In genomic region chr6:36936816-36937215, GRCm38 (mm10) we compare ENCODE assay signal across 23 mouse cellular contexts.
DNase-seq lines count a peak whose midpoint lies in the region; ATAC-seq and TF ChIP-seq lines count a peak whose summit lies in the region.
"Had no signal": no experiment of that assay in that cellular context is flagged by ENCODE, and none has a peak within 500 bp of the region (broad histone marks: within the 10 kb centered on the region; RNA-seq: fewer than 3 reads in every experiment).

No protein-coding gene starts in this region.

- no peak overlapping the region for H3K9ac ChIP-seq in midbrain, embryonic 13.5 days (replicated peaks)
- H3K9ac ChIP-seq in midbrain, embryonic 11.5 days (ENCODE audit: low read length), result no peak overlapping the region
- H3K9ac ChIP-seq in midbrain, embryonic 15.5 days, result no peak overlapping the region
- no peak overlapping the region for H3K9ac ChIP-seq in midbrain, postnatal 0 days (replicated peaks; ENCODE audit: low read length, poor library complexity, severe bottlenecking)
- H3K9ac ChIP-seq: embryonic facial prominence, embryonic 13.5 days; embryonic facial prominence, embryonic 15.5 days; forebrain, embryonic 12.5 days; forebrain, embryonic 15.5 days had no signal

- H3K36me3 ChIP-seq in midbrain, embryonic 13.5 days, result no peaks in the 10 kb centered on the region
- no peaks in the 10 kb centered on the region for H3K36me3 ChIP-seq in midbrain, embryonic 11.5 days (ENCODE audit: control insufficient read depth, insufficient read depth, low read length)
- H3K36me3 ChIP-seq in midbrain, embryonic 15.5 days (replicated peaks), result no peaks in the 10 kb centered on the region
- peaks cover 6% of the 10 kb centered on the region; the same call in 1 of the 2 replicates for H3K36me3 ChIP-seq in midbrain, postnatal 0 days (ENCODE audit: insufficient read depth, low read length)
- H3K36me3 ChIP-seq: embryonic facial prominence, embryonic 13.5 days; embryonic facial prominence, embryonic 15.5 days; forebrain, embryonic 10.5 days; forebrain, embryonic 12.5 days; forebrain, embryonic 15.5 days had no signal

- H3K27ac ChIP-seq in midbrain, embryonic 13.5 days, result no peak overlapping the region
- H3K27ac ChIP-seq in midbrain, embryonic 11.5 days (ENCODE audit: low read depth, low read length), result no peak overlapping the region
- H3K27ac ChIP-seq in midbrain, embryonic 15.5 days, result no peak overlapping the region
- no peak overlapping the region for H3K27ac ChIP-seq in midbrain, postnatal 0 days (ENCODE audit: low read depth, low read length)
- H3K27ac ChIP-seq: embryonic facial prominence, embryonic 13.5 days; embryonic facial prominence, embryonic 15.5 days; forebrain, embryonic 10.5 days; forebrain, embryonic 12.5 days; forebrain, embryonic 15.5 days had no signal

- no peaks in the 10 kb centered on the region for H3K9me3 ChIP-seq in midbrain, embryonic 13.5 days
- no peaks in the 10 kb centered on the region for H3K9me3 ChIP-seq in midbrain, embryonic 11.5 days (ENCODE audit: control insufficient read depth, low read length)
- H3K9me3 ChIP-seq in midbrain, embryonic 15.5 days, result no peaks in the 10 kb centered on the region
- H3K9me3 ChIP-seq in midbrain, postnatal 0 days (ENCODE audit: low read length), result no peaks in the 10 kb centered on the region
- H3K9me3 ChIP-seq: embryonic facial prominence, embryonic 13.5 days; embryonic facial prominence, embryonic 15.5 days; forebrain, embryonic 10.5 days; forebrain, embryonic 12.5 days; forebrain, embryonic 15.5 days had no signal

- no peaks in the 10 kb centered on the region for H3K4me1 ChIP-seq in midbrain, embryonic 13.5 days (replicated peaks)
- H3K4me1 ChIP-seq in midbrain, embryonic 11.5 days (ENCODE audit: control insufficient read depth, insufficient read depth, low read length), result no peaks in the 10 kb centered on the region
- H3K4me1 ChIP-seq in midbrain, embryonic 15.5 days, result 0 out of 2 replicates have a peak, but pooled peaks cover 4% of the 10 kb centered on the region
- H3K4me1 ChIP-seq in midbrain, postnatal 0 days (ENCODE audit: insufficient read depth, low read length), result no peaks in the 10 kb centered on the region
- H3K4me1 ChIP-seq: embryonic facial prominence, embryonic 13.5 days; embryonic facial prominence, embryonic 15.5 days; forebrain, embryonic 10.5 days; forebrain, embryonic 12.5 days had no signal

- 71% methylated on average over 4 of the region's 4 CpGs for WGBS in midbrain, embryonic 13.5 days
- whole genome bisulfite sequencing in midbrain, embryonic 11.5 days, result 83% methylated on average over 4 of the region's 4 CpGs
- WGBS in midbrain, embryonic 15.5 days, result 61% methylated on average over 4 of the region's 4 CpGs
- WGBS in midbrain, postnatal 0 days, result 66% methylated on average over 4 of the region's 4 CpGs

- TF ChIP-seq POLR2A in brain, embryonic 14.5 days (IDR thresholded peaks at IDR 0.05; ENCODE audit: borderline replicate concordance, extremely low read depth, insufficient read depth, insufficient read length, poor library complexity, severe bottlenecking), result no peak

- no peak for DNase-seq in midbrain, embryonic 11.5 days (ENCODE audit: low spot score, missing footprints)
- no peak for DNase-seq in midbrain, postnatal 0 days (ENCODE audit: low spot score)
- peak; percentile 56 for DNase-seq in brain, embryonic 14.5 days (ENCODE audit: low read depth)
- DNase-seq in telencephalon, adult 2 months (ENCODE audit: low read depth, low spot score), result peak; percentile 15
- DNase-seq in lung, postnatal 36 days, result no peak
- DNase-seq in layer of hippocampus, postnatal 25 days (ENCODE audit: extremely low spot score in 1 of 2, low spot score in 1 of 2), result no peak
- DNase-seq: adrenal gland, adult 2 months; adrenal gland, postnatal 10 days; adrenal gland, postnatal 25 days; cerebellum, adult 11 months; cerebellum, adult 18-20 months; cerebellum, adult 8-10 months; cerebellum, adult 9-11 months; cerebellum, postnatal 14 days; cerebellum, postnatal 36 days had no signal

- 0 out of 2 replicates have a peak, but pooled peaks have one; percentile 50 for ATAC-seq in midbrain, embryonic 13.5 days
- ATAC-seq in midbrain, embryonic 11.5 days (ENCODE audit: low FRiP score), result no peak
- peak; percentile 76; the same call in 1 of the 2 replicates for ATAC-seq in midbrain, embryonic 15.5 days (replicated peaks)
- ATAC-seq in midbrain, postnatal 0 days (ENCODE audit: low FRiP score), result no peak
- ATAC-seq: forebrain, embryonic 15.5 days had no signal

- TF ChIP-seq CTCF in midbrain, postnatal 0 days (IDR thresholded peaks at IDR 0.05), result no peak
- no peak for TF ChIP-seq CTCF in brain, embryonic 14.5 days (IDR thresholded peaks at IDR 0.05; ENCODE audit: borderline replicate concordance, extremely low read depth, insufficient read depth, insufficient read length)

- no peak overlapping the region for H3K4me3 ChIP-seq in midbrain, embryonic 13.5 days (replicated peaks)
- no peak overlapping the region for H3K4me3 ChIP-seq in midbrain, embryonic 11.5 days (ENCODE audit: low read depth, low read length)
- no peak overlapping the region for H3K4me3 ChIP-seq in midbrain, embryonic 15.5 days
- H3K4me3 ChIP-seq in midbrain, postnatal 0 days (ENCODE audit: low read depth, low read length), result no peak overlapping the region
- H3K4me3 ChIP-seq: embryonic facial prominence, embryonic 13.5 days; embryonic facial prominence, embryonic 15.5 days; erythroblast, embryonic 14.5 days; forebrain, embryonic 10.5 days; forebrain, embryonic 12.5 days; forebrain, embryonic 15.5 days had no signal

- no peak overlapping the region for H3K4me2 ChIP-seq in midbrain, embryonic 13.5 days (replicated peaks)
- H3K4me2 ChIP-seq in midbrain, embryonic 11.5 days, result no peak overlapping the region
- no peak overlapping the region for H3K4me2 ChIP-seq in midbrain, embryonic 15.5 days
- H3K4me2 ChIP-seq in midbrain, postnatal 0 days (ENCODE audit: low read depth, low read length, poor library complexity, severe bottlenecking), result no peak overlapping the region
- H3K4me2 ChIP-seq: embryonic facial prominence, embryonic 13.5 days; embryonic facial prominence, embryonic 15.5 days; forebrain, embryonic 12.5 days; forebrain, embryonic 15.5 days had no signal

- no peaks in the 10 kb centered on the region for H3K27me3 ChIP-seq in midbrain, embryonic 13.5 days
- no peaks in the 10 kb centered on the region for H3K27me3 ChIP-seq in midbrain, embryonic 11.5 days (ENCODE audit: control insufficient read depth, insufficient read depth, low read length)
- H3K27me3 ChIP-seq in midbrain, embryonic 15.5 days (replicated peaks), result no peaks in the 10 kb centered on the region
- no peaks in the 10 kb centered on the region for H3K27me3 ChIP-seq in midbrain, postnatal 0 days (ENCODE audit: insufficient read depth, low read length)
- H3K27me3 ChIP-seq: embryonic facial prominence, embryonic 13.5 days; embryonic facial prominence, embryonic 15.5 days; forebrain, embryonic 12.5 days; forebrain, embryonic 15.5 days had no signal

Comparison
In these comparisons a context has a peak if more than half of its experiments do, and no peak if none do; other contexts are left out.
1. ATAC-seq: peak in midbrain, embryonic 13.5 days (single experiment) and midbrain, embryonic 15.5 days (single experiment); none in midbrain, embryonic 11.5 days (single experiment) and midbrain, postnatal 0 days (single experiment).
2. DNase-seq: peak in brain, embryonic 14.5 days (single experiment) and telencephalon, adult 2 months (single experiment); none in midbrain, embryonic 11.5 days (single experiment), midbrain, postnatal 0 days (single experiment), lung, postnatal 36 days (single experiment) and layer of hippocampus, postnatal 25 days (0 of 2).